Mouse (Mus musculus) MEL (cell line): ENCODE results near the gene Madcam1. TPM values are rescaled to one million over a fixed set of nuclear protein-coding genes. Genes with fewer than 3 reads are reported as not detected.

Experiments used
- DNase-seq: peaks from one replicate; pipeline ENCODE4 v3.0.0; 2011; ENCODE audit warnings: low read depth, low spot score
- H3K27ac ChIP-seq: 2 replicates; pipeline ENCODE4 v1.5.1; 2012; ENCODE audit warnings: low read depth, mild to moderate bottlenecking, control low read depth, low read length, moderate library complexity; ENCODE audit not compliant: control insufficient read depth
- H3K27me3 ChIP-seq, 2 experiments: fragments of 150-350 bp in 1 of 2; sonication (generic) in 1 of 2; 2 replicates each; pipeline ENCODE4 v1.6.1; 2012; ENCODE audit warnings: low read length in 2 of 2, mild to moderate bottlenecking in 2 of 2, improper control_type of control experiment in 1 of 2, moderate library complexity in 1 of 2; ENCODE audit not compliant: insufficient read depth in 2 of 2, control insufficient read depth in 1 of 2
- H3K36me3 ChIP-seq, 2 experiments: 2 replicates each; pipeline ENCODE4 v1.6.1; 2012 to 2014; ENCODE audit warnings: low read length in 2 of 2, improper control_type of control experiment in 1 of 2, inconsistent platforms in 1 of 2, mild to moderate bottlenecking in 1 of 2; ENCODE audit not compliant: insufficient read depth in 2 of 2, control insufficient read depth in 1 of 2
- H3K4me1 ChIP-seq, 2 experiments: fragments of 150-350 bp in 1 of 2; sonication (generic) in 1 of 2; 2 replicates each; pipeline ENCODE4 v1.6.1; 2012; ENCODE audit warnings: low read length in 2 of 2, improper control_type of control experiment in 1 of 2, mild to moderate bottlenecking in 1 of 2; ENCODE audit not compliant: insufficient read depth in 2 of 2, control insufficient read depth in 1 of 2
- H3K4me3 ChIP-seq, 2 experiments: fragments of 150-350 bp in 1 of 2; sonication (generic) in 1 of 2; 2 replicates each; pipeline ENCODE4 v1.5.1; 2012; ENCODE audit warnings: low read depth in 2 of 2, low read length in 2 of 2, mild to moderate bottlenecking in 2 of 2, moderate library complexity in 2 of 2, control low read depth in 1 of 2, improper control_type of control experiment in 1 of 2; ENCODE audit not compliant: control insufficient read depth in 1 of 2, insufficient read depth in 1 of 2
- H3K79me2 ChIP-seq: 2 replicates; pipeline ENCODE4 v1.6.1; 2012; ENCODE audit warnings: mild to moderate bottlenecking, low read length, moderate library complexity; ENCODE audit not compliant: control insufficient read depth, poor library complexity, insufficient read depth
- H3K9ac ChIP-seq: 2 replicates; pipeline ENCODE4 v1.6.1; 2012; ENCODE audit warnings: low read depth, mild to moderate bottlenecking, control low read depth, low read length, moderate library complexity; ENCODE audit not compliant: control insufficient read depth, poor library complexity, severe bottlenecking
- H3K9me3 ChIP-seq: fragments of 150-350 bp; sonication (generic); replicated peaks from 2 replicates; pipeline ENCODE4 v1.6.1; 2012; ENCODE audit warnings: mild to moderate bottlenecking, low read length, improper control_type of control experiment, moderate library complexity; ENCODE audit not compliant: insufficient read depth
- CHD1 ChIP-seq: IDR thresholded peaks from 2 replicates; pipeline ENCODE4 v1.6.1; 2012; ENCODE audit warnings: low read depth, mild to moderate bottlenecking, inconsistent platforms, low read length, improper control_type of control experiment
- CHD2 ChIP-seq: IDR thresholded peaks from 2 replicates; pipeline ENCODE4 v1.6.1; 2011; ENCODE audit warnings: low read length, improper control_type of control experiment
- JUND ChIP-seq: IDR thresholded peaks from 2 replicates; pipeline ENCODE4 v1.6.1; 2011; ENCODE audit warnings: low read depth, mild to moderate bottlenecking, improper control_type of control experiment, low read length
- MAZ ChIP-seq: IDR thresholded peaks from 2 replicates; pipeline ENCODE4 v1.6.1; 2012; ENCODE audit warnings: low read depth, mild to moderate bottlenecking, inconsistent platforms, low read length, improper control_type of control experiment
- MYB ChIP-seq: IDR thresholded peaks from 2 replicates; pipeline ENCODE4 v1.6.1; 2011; ENCODE audit warnings: mild to moderate bottlenecking, low read depth, low read length, improper control_type of control experiment
- MYC ChIP-seq: IDR thresholded peaks from 2 replicates; pipeline ENCODE4 v1.6.1; 2011; ENCODE audit warnings: low read depth, mild to moderate bottlenecking, low read length, improper control_type of control experiment, moderate library complexity
- NELFE ChIP-seq: IDR thresholded peaks from 2 replicates; pipeline ENCODE4 v1.6.1; 2011; ENCODE audit warnings: low read depth, low read length, improper control_type of control experiment
- NRF1 ChIP-seq: IDR thresholded peaks from 2 replicates; pipeline ENCODE4 v1.6.1; 2014; ENCODE audit warnings: low read depth, mild to moderate bottlenecking, inconsistent platforms, low read length, improper control_type of control experiment, moderate library complexity; ENCODE audit not compliant: poor library complexity, insufficient read depth, severe bottlenecking
- POLR2A ChIP-seq, 2 experiments: IDR thresholded peaks; 2 replicates each; pipeline ENCODE4 v1.6.1; 2011 to 2012; ENCODE audit warnings: low read length in 2 of 2, mild to moderate bottlenecking in 2 of 2, control low read depth in 1 of 2, improper control_type of control experiment in 1 of 2, low read depth in 1 of 2, moderate library complexity in 1 of 2; ENCODE audit not compliant: control insufficient read depth in 1 of 2, insufficient read depth in 1 of 2, poor library complexity in 1 of 2
- RAD21 ChIP-seq: IDR thresholded peaks from 2 replicates; pipeline ENCODE4 v1.6.1; 2011; ENCODE audit warnings: mild to moderate bottlenecking, low read depth, low read length, improper control_type of control experiment
- SIN3A ChIP-seq: IDR thresholded peaks from 2 replicates; pipeline ENCODE4 v1.6.1; 2012; ENCODE audit warnings: low read length, improper control_type of control experiment, inconsistent platforms
- TAL1 ChIP-seq: IDR thresholded peaks from 2 replicates; pipeline ENCODE4 v1.6.1; 2012; ENCODE audit warnings: mild to moderate bottlenecking, inconsistent platforms, low read length, moderate library complexity, mixed read lengths
- TBP ChIP-seq: IDR thresholded peaks from 2 replicates; pipeline ENCODE4 v1.8.0; 2011; ENCODE audit warnings: low read depth, low read length, improper control_type of control experiment
- TCF12 ChIP-seq: IDR thresholded peaks from 2 replicates; pipeline ENCODE4 v1.6.1; 2014; ENCODE audit warnings: low read depth, mild to moderate bottlenecking, inconsistent platforms, low read length, improper control_type of control experiment, moderate library complexity
- USF1 ChIP-seq: IDR thresholded peaks from 2 replicates; pipeline ENCODE4 v1.6.1; 2014; ENCODE audit warnings: low read depth, mild to moderate bottlenecking, inconsistent platforms, low read length, improper control_type of control experiment, moderate library complexity
- USF2 ChIP-seq, 2 experiments: IDR thresholded peaks; 2 replicates each; pipeline ENCODE4 v1.6.1; 2011 to 2012; ENCODE audit warnings: improper control_type of control experiment in 2 of 2, low read length in 2 of 2, borderline replicate concordance in 1 of 2, inconsistent platforms in 1 of 2, low read depth in 1 of 2, mild to moderate bottlenecking in 1 of 2; ENCODE audit not compliant: insufficient read depth in 1 of 2
- ZC3H11A ChIP-seq: IDR thresholded peaks from 2 replicates; pipeline ENCODE4 v1.6.1; 2012; ENCODE audit warnings: low read depth, mild to moderate bottlenecking, inconsistent platforms, low read length, improper control_type of control experiment
- ZKSCAN1 ChIP-seq: IDR thresholded peaks from 2 replicates; pipeline ENCODE4 v1.6.1; 2012; ENCODE audit warnings: low read depth, mild to moderate bottlenecking, inconsistent platforms, low read length, improper control_type of control experiment, moderate library complexity
- ZNF384 ChIP-seq: IDR thresholded peaks from 2 replicates; pipeline ENCODE4 v1.6.1; 2012; ENCODE audit warnings: low read depth, mild to moderate bottlenecking, inconsistent platforms, low read length, improper control_type of control experiment
- polyA plus RNA-seq, 2 experiments: library from polyadenylated mRNA; stranded (reverse) in 1 of 2; unstranded in 1 of 2; fragments of >175 nt in 1 of 2; fragments of >200 nt in 1 of 2; gene quantifications; 2 replicates each; pipeline versions ENCODE4 v1.2.1 to v1.2.4; 2012; ENCODE audit warnings: low replicate concordance in 2 of 2, low read depth in 1 of 2; ENCODE audit not compliant: insufficient read length in 2 of 2, insufficient read depth in 1 of 2, missing spikeins in 1 of 2
- total RNA-seq: library from RNA; depleted of rRNA; stranded (reverse); fragments of 300-350 nt; gene quantifications from 2 replicates; pipeline ENCODE4 v1.2.3, GENCODE M21; 2012

Gene Madcam1
- total and polyA plus RNA-seq, 3 experiments: not detected

GRCm38 (mm10) chr10:79682916-79683582 is 18.7 kb downstream of the Madcam1 start (continued):
- TF ChIP-seq TAL1 (no peak), NELFE (0 out of 2 replicates have a peak, but pooled peaks have one; percentile 26)

DNA sequence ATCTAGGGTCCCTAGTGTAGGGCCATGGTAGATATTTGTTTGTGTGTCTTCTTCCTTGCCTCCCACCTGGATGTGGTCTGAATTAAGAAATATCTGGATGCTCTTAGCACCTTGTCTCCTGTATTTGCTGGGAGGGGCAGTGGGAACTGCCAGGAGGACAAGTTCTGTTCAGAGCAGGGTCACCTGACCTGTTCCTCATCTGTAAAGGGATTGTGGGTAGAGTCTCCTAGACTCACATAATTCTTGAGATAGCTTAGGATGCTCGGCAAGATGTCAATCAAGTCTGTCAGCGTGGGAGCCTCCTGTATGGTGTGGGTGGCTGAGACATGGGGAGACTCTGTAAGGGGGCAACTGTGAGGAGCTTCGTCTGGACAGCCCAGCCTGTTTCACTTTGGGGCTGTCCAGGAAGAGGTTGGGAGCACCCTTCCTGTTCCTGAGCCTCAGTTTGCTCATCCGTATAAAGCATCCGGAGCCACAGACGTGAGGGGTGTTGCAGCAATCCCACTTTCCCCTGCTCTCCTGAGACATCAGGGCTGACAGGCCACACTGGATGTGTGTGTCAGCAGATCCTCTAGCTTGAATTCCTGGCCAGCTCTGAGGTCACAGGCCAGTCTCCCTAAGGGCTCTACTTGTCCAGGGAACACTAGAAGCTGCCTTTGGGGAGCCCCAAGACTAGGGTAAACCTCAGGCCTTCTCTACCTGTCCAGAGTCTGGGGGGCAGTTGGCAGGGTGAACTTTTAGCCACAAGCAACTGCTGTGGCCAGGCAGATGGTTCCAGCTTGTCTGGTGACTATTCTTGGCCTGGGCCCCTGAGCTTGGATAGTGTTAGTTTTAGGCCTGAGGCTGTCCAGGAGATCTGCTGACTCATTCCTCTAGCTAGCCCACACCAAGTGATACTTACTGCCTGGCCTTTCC is 19.6 kb downstream of the Madcam1 start:
- Histone ChIP-seq H3K4me1 (peaks cover 6 to 19% of the 10 kb centered on the region in 2 experiments; a peak in 3 of 4 replicates), H3K9me3 (no peaks in the 10 kb centered on the region), H3K9ac (peak overlapping the region; percentile 96), H3K27ac (no peak overlapping the region), H3K36me3 (peaks cover 3 to 4% of the 10 kb centered on the region in 2 experiments; a peak in 2 of 4 replicates), H3K27me3 (no peaks in the 10 kb centered on the region), H3K4me3 (peak overlapping the region; percentile 96 to 98), H3K79me2 (peaks cover 32% of the 10 kb centered on the region)
- no peak for DNase-seq
- TF ChIP-seq ZKSCAN1: no peak
- TF ChIP-seq USF1: peak; percentile 49; the same call in 1 of the 2 replicates

DNA sequence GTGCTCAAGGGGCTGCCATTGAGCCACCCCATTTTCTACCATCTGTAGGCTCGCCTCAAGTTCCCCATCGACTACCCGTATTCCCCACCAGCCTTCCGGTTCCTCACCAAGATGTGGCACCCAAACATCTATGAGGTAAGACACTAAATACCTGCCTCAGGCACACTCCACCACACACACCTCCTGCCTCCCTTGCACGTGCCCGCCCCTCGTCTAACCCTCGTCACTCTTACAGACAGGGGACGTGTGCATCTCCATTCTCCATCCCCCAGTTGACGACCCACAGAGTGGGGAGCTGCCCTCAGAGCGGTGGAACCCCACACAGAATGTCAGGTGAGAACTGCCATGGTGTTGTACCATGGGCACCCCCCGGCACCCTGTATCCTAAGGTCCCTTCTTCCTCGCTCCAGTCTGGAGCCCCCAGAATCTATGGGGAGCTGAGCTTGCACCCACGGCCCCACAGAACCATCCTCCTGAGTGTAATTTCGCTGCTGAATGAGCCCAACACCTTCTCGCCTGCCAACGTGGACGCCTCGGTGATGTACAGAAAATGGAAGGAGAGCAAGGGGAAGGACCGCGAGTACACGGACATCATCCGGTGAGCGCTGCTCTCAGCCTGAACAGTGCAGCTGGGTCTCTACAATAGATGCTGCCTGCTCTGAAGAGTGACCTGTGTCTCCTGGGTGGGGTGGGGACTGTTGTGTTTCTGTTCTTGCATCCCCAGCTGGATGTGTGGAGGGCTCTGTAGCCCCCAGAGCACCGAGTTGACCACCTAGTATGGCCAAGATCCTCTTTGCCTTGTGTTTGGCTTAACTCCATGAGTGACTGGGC is 20.6 kb downstream of the Madcam1 start:
- no peak overlapping the region for H3K9ac ChIP-seq
- H3K27me3 ChIP-seq: no peaks in the 10 kb centered on the region
- no peaks in the 10 kb centered on the region for H3K9me3 ChIP-seq
- peaks cover 3 to 4% of the 10 kb centered on the region in 2 experiments; a peak in 2 of 4 replicates for H3K36me3 ChIP-seq
- TF ChIP-seq CHD2 (no peak), MYB (no peak), NRF1 (no peak), NELFE (no peak), TCF12 (no peak), SIN3A (no peak), MYC (no peak), CHD1 (no peak), TAL1 (no peak), ZNF384 (no peak), MAZ (no peak), TBP (no peak), JUND (no peak), USF2 (IDR thresholded peaks at IDR 0.05; ENCODE audit: borderline replicate concordance in 1 of 2, insufficient read depth in 1 of 2, low read depth in 1 of 2, low read length in 2 of 2) (no peak), RAD21 (no peak), ZC3H11A (no peak), POLR2A (IDR thresholded peaks at IDR 0.05; ENCODE audit: control insufficient read depth in 1 of 2, insufficient read depth in 1 of 2, low read depth in 1 of 2, low read length in 2 of 2, poor library complexity in 1 of 2) (no peak; a peak in 1 of 4 replicates)
- no peak overlapping the region for H3K4me3 ChIP-seq
- no peak for DNase-seq
- H3K4me1 ChIP-seq: peaks cover 6 to 19% of the 10 kb centered on the region in 2 experiments; a peak in 3 of 4 replicates
- no peak overlapping the region for H3K27ac ChIP-seq
- H3K79me2 ChIP-seq: peaks cover 32% of the 10 kb centered on the region
